Mouse (Mus musculus): ENCODE data around the gene Duox1.

Duox1 gene

DNA sequence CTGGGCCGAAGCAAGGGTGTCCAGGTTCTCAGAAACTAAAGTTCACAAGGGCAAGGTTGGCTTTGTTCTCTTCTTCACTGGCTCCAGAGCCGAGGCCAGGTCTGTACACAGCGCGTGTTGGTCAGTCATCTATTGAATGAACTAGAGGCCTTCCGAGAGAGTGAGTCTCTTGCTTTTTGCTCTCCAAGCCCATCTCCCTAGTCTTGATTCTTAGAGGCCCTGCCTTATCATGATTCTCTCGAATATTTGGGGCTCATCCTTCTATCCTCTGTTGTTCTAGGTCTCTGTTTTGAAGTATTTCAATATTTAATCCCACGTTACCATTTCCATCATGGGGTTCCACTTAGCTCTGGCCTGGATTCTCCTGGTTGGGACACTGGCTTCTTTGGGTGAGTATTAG, at the start of gene Duox1:
Gene Duox1 (plus strand): TSS at position 301 of the 400 bp plus-strand sequence.
- DNase-seq: no peak

DNA sequence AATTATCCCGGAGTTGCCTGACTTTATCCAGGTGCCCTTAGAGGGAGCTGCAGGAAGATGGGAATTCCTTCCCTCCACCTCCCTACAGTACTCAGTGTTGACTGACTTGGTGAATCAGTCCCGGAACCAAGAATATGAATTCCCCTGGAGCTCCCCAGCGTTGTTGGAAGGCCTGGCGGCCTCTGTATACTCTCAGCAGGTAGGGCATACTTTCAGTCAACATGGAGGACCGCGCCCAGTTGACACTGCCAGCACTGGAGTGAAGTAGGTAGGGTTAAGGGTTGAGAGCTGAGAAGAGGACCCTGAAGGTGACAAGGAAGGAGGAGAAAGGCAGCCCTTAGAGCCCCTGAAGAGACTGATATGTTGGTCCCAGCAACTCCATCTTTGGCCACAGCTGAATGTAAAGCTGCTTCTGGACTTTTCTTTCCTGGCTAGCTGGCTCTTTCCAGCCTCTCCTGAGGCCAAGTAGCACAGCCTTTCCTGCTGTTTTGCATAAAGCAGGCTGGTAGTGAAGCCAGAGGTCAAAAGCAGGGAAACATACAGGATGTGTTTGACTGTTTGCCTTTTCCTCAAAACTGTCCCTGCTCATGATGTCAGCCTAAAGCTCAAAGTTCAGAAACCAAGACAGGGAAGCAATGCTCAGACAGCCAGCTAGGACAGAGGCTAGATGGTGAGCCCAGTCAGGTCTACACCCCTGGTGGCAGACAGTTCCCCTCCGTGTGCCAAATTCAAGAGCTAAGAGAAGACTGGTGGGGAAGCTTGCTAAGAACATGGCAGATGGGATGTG, 48.9 kb upstream of the Duox1 start:
- peak in 1 of 2 experiments; percentile 5 for DNase-seq

- DNase-seq: no peak
Measured at GRCm38 (mm10) chr2:122278769-122279168, 36.7 kb upstream of the Duox1 start.

DNA sequence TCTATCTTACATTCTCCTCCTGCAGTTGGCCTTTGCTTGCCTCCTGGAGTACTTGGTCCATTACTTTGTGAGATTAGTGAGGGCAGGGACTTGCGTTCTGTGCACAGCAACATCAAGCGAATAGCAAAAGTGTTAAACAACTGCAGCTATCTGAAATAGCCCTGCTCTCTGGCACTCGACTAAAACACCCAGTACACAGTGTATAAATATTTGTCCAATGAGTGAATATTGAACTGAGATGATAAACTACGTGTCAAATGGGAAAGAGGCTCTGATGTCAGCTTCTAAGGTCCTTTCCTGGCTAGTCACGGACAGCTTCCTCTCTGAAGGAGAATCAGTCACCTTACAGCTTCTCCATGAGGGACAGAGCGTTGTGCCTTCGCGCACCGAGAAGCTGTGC, 31.4 kb upstream of the Duox1 start:
- no peak for DNase-seq

DNA sequence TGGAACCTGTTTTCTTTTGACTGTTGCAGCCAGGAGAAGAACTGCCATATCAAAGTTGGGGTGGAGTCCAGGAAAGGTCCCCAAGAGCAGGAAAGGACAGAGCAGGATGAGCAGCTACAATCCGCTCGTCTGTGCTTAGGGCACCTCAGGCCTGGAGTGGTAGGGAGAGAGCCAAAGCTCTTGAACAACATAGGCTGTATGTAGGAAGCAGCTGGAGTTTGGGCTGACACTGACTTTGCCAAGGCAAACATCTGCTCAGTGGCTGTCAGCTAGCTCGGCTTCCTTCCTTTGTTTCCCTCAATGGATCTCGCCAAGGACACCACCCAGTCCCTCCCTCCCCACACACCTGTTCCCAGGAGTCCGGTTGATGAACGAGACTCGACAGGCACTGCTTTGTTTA, 29.3 kb upstream of the Duox1 start:
- no peak for DNase-seq

GRCm38 (mm10) chr2:122294916-122295315, 20.6 kb upstream of the Duox1 start:
- no peak for DNase-seq

GRCm38 (mm10) chr2:122297271-122298095, 18.0 kb upstream of the Duox1 start:
- DNase-seq: no peak

- DNase-seq: no peak
Measured at GRCm38 (mm10) chr2:122298096-122298499, 17.4 kb upstream of the Duox1 start, which contains the start of gene Duox2. Gene Duox2, minus strand, starts transcription at chr2:122298449.

DNA sequence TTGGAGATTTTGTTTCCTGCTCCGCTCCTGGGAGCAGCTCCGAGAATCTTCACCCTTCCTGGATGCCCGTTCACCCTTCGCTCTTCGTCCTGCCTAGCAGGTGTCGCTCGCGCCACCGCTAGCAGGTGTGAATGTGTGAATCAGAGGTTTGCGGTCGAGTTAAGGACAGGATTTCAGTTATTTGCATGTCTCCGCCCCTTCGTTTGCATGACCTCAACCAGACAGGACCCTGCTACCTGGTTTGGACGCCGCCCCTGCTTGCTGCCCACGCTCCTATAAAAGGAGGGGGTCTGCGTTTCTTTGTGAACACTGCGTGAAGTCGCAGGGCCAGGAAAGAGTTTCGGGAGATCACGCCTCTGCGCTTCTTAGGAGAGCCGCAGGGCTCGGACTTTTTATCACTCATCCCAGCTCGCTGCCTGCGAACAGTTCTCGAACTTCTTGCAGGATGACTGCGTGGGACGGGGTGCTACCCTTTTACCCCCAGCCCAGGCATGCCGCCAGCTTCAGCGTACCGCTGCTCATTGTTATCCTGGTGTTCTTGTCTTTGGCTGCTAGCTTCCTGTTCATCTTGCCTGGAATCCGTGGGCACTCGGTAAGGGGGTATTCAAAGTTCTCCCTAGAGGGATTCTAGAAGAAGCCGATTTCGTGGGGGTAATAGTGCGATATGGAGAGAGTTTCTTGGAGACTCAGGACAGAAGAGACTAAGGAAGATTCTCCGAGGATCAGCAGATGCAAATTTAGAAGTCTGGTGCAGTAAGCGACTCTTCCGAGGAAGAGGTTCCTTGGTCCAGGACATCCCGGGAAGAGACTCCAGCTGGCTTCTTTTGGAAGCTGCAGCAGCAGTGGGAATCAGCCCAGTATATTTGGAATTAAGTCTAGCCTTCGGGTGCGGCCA, 16.6 kb upstream of the Duox1 start, which contains the start of gene Duoxa2:
Gene Duoxa2 (plus strand): TSS at position 305 of the 895 bp plus-strand sequence.
- DNase-seq: peak in 1 of 2 experiments; percentile 21

DNA sequence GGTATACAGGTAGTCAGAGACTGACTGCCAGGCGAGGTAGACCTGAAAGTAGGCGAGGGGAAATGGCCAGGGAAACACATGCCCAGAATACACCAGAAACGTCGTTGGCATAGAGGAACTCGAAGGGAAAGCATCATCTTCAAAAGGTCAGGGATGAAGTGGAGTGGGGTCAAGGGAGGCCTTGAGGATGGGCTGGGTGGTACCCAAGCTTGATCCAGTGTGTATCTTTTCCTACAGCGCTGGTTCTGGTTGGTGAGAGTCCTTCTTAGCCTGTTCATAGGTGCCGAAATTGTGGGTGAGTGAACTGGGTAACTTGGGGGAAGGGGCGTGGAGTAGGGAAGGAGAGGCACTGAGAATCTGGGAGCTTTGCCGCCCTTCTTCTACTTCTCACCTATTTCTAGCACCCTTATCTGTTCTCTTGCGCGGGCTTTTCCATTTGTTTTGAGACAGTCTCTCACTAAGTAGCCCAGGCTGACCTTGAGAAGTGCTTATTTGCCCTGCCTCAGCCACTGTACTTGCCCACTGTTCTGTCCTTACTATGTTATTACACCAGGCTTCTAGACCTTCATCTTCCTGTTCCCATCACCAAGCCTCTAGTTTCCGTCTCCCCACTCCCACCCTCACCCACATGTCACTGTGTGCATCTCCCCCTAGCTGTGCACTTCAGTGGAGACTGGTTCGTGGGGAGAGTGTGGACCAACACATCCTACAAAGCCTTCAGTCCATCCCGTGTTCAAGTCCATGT, 15.4 kb upstream of the Duox1 start:
- DNase-seq: no peak

DNA sequence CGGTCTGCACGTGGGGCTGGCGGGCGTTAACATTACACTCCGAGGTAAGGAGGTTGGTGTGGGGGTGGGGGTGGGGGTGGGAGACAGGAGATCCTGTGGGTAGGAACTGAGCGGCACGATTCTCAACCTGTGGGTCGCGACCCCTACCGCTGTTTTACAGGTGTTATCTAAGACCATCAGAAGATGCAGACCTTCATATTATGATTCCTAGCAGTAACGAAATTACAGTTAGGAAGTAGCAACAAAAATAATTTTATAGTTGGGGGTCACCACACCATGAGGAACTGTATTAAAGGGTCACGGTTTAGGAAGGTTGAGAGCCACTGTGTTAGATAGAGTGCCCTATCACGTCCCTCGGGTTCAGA, 14.8 kb upstream of the Duox1 start:
- no peak for DNase-seq

DNA sequence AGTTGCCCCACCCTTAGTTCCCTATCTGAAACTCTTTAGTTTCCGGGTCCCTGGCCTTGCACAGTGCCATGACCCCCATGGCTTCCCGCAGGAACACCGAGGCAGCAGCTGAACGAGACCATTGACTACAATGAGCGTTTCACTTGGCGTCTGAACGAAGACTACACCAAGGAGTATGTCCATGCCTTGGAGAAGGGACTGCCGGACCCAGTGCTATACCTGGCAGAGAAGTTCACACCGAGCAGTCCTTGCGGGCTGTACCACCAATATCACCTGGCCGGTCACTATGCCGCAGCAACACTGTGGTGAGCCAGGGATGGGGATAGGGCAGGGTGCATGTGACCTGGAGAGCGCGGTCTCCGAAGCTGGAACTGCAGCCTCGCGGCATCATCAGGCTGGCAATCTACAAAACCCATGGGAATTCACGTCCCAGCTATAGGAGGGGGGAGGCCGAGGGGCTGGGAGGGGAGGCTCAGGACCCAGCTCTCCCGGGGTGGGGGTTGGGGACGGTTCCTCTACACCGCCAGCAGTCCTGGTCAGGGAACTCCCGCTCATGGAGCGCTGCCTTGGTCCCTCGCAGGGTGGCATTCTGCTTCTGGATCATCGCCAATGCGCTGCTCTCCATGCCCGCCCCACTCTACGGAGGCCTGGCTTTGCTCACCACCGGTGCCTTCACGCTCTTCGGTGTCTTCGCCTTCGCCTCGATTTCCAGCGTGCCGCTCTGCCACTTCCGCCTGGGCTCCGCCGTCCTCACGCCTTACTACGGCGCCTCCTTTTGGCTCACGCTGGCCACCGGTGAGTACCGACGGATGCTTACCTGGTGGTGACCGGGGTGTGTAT, 14.2 kb upstream of the Duox1 start:
- peak; percentile 8 to 15 for DNase-seq

GRCm38 (mm10) chr2:122301921-122302573, 13.4 kb upstream of the Duox1 start:
- no peak for DNase-seq

DNA sequence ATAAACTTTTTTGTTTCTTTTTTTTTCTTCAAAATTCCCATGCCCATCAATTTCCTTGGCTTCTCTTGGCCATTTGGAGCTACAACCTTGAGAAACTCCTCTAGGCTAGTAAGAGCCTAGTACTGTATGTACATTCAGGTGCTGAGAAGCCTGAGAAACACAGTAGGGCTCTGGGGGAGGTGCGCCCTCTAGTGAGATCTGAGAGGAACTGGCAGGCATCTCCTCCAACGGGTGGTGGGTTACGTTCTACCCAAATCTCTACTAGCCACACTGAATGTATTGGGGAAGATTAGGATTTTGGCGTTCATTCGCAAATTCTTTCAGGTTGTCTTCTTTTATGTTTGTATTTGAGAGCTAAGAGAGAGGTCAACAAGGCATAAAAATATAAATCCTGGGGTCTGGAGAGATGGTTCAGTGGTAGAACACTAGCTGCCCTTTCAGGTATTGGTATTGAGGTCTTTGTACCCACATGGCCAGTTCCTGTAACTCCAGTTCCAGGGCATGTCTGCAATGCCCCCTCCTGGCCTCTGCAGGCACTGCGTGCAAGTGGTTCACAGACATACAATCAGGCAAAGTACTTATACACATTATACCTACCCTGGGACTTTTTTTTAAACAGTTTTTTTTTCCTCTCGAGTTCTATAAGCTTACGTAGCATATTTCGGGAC, 12.8 kb upstream of the Duox1 start:
- peak; percentile 31 to 53 for DNase-seq

GRCm38 (mm10) chr2:122304544-122304943, 10.9 kb upstream of the Duox1 start:
- no peak for DNase-seq

DNA sequence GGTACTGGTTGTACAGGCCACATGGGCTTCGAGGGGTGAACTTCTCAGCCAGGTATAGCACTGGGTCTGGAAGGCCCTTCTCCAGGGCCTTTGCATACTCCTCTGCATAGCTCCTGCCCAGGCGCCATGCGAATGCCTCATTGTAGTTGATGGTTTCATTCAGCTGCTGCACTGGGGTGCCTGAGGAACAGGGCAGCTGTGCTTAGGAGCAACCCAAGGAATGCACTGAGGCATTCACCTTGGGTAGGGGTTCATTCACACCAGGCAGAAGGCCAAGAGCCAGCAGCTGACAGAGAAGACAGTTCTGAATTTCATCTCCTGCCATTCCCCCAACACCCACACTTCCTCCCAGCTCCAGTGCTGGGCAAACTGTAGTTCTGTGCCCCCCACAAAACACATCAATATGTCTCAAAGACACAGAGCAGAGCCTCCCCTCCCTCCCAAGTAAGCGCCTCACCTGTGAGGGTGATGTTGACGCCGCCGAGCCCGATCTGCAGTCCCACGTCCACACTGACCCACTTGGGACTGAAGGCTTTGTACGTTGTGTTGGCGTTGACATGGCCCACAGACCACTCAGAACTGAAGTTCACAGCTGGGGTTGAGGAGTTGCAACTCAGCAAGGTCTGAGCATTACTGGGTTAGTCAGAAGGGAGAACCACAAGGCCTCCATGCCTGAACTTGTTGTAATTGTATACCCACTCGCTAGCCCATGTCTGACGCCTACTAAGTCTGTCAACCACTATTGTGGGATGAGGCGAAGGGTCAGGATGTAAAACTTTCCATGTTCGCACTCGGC, 10.2 kb upstream of the Duox1 start:
- no peak for DNase-seq

GRCm38 (mm10) chr2:122306184-122306583, 9.3 kb upstream of the Duox1 start:
- no peak for DNase-seq

GRCm38 (mm10) chr2:122309647-122310046, 5.8 kb upstream of the Duox1 start:
- DNase-seq: no peak

GRCm38 (mm10) chr2:122311561-122311960, 3.9 kb upstream of the Duox1 start:
- DNase-seq: no peak
